Mouse (Mus musculus) neural tube, embryonic 14.5 days (tissue): ENCODE data around the gene Mob4. TPM values are rescaled to one million over a fixed set of nuclear protein-coding genes. Genes with fewer than 3 reads are reported as not detected.

Source experiments
- ATAC-seq: fragments of 200-750 bp; cut with Nextera tagmentation; 2 replicates; pipeline ENCODE4 v1.8.0; 2017; ENCODE audit warnings: low read depth, mild to moderate bottlenecking, moderate TSS enrichment, moderate library complexity
- H3K27ac ChIP-seq: fragments of 300-500 bp; sonication (generic); 2 replicates; pipeline ENCODE4 v1.5.1; 2014; ENCODE audit warnings: low read depth, mild to moderate bottlenecking, control low read depth, low read length, moderate library complexity, mixed read lengths
- H3K27me3 ChIP-seq: fragments of 300-500 bp; sonication (generic); 2 replicates; pipeline ENCODE4 v1.6.1; 2014; ENCODE audit warnings: low read length; ENCODE audit not compliant: control insufficient read depth, insufficient read depth
- H3K36me3 ChIP-seq: fragments of 300-500 bp; sonication (generic); 2 replicates; pipeline ENCODE4 v1.6.1; 2014; ENCODE audit warnings: low read length, mixed read lengths; ENCODE audit not compliant: control insufficient read depth, insufficient read depth
- H3K4me1 ChIP-seq: fragments of 300-500 bp; sonication (generic); 2 replicates; pipeline ENCODE4 v1.6.1; 2014; ENCODE audit warnings: low read length; ENCODE audit not compliant: control insufficient read depth, insufficient read depth
- H3K4me2 ChIP-seq: fragments of 300-500 bp; sonication (generic); 2 replicates; pipeline ENCODE4 v1.6.1; 2014; ENCODE audit warnings: mild to moderate bottlenecking, low read depth, low read length, control low read depth
- H3K4me3 ChIP-seq: fragments of 300-500 bp; sonication (generic); 2 replicates; pipeline ENCODE4 v1.5.1; 2014; ENCODE audit warnings: low read depth, low read length, control low read depth, mixed read lengths
- H3K9ac ChIP-seq: fragments of 300-500 bp; sonication (generic); replicated peaks from 2 replicates; pipeline ENCODE4 v1.6.1; 2014; ENCODE audit warnings: low read depth, mild to moderate bottlenecking, control low read depth, low read length, mixed read lengths
- H3K9me3 ChIP-seq: fragments of 300-500 bp; sonication (generic); 2 replicates; pipeline ENCODE4 v1.6.1; 2016; ENCODE audit warnings: low read length; ENCODE audit not compliant: control insufficient read depth
- WGBS: fragments of 180-500 bp; shearing (Covaris S2); extraction: QIAGEN DNeasy Blood & Tissue Kit; methylation state at CpG from one replicate; pipeline ENCODE4 v1.1.7; 2014; 5-methylcytosine and 5-hydroxymethylcytosine counted together
- polyA plus RNA-seq: library from polyadenylated mRNA; unstranded; fragments of >200 nt; fragmentation: Nextera tagmentation; extraction: Ambion mirVana; gene quantifications from 2 replicates; pipeline ENCODE4 v1.2.1, GENCODE M21; 2014

The Mob4 gene
- polyA plus RNA-seq, 1 experiment from 2014 or later, result 189 TPM

GRCm38 (mm10) chr1:55129716-55130115 is 1.3 kb upstream of the Mob4 start:
- H3K9me3 ChIP-seq, result no peaks in the 10 kb centered on the region

GRCm38 (mm10) chr1:55130190-55130916 is 678 bp upstream of the Mob4 start:
- peak overlapping the region; percentile 97 for H3K4me3 ChIP-seq
- H3K27ac ChIP-seq, result peak overlapping the region; percentile 98
- no peaks in the 10 kb centered on the region for H3K9me3 ChIP-seq
- H3K36me3 ChIP-seq, result no peaks in the 10 kb centered on the region
- peaks cover 20% of the 10 kb centered on the region for H3K4me1 ChIP-seq
- H3K4me2 ChIP-seq, result peak overlapping the region; percentile 55
- peak overlapping the region; percentile 98 for H3K9ac ChIP-seq
- WGBS, result 72% methylated on average over 10 of the region's 10 CpGs
- ATAC-seq, result no peak
- no peaks in the 10 kb centered on the region for H3K27me3 ChIP-seq

More at GRCm38 (mm10) chr1:55129716-55130115, 1.3 kb upstream of the Mob4 start:
- Histone ChIP-seq H3K9ac (no peak overlapping the region), H3K4me2 (no peak overlapping the region), H3K36me3 (no peaks in the 10 kb centered on the region), H3K27ac (no peak overlapping the region), H3K27me3 (no peaks in the 10 kb centered on the region), H3K4me3 (no peak overlapping the region), H3K4me1 (peaks cover 20% of the 10 kb centered on the region)
- no peak for ATAC-seq
- WGBS, result 95% methylated on average over 5 of the region's 5 CpGs

GRCm38 (mm10) chr1:55131424-55132014 is 488 bp downstream of the Mob4 start:
- WGBS, result under 1% methylated on average over 46 of the region's 47 CpGs

GRCm38 (mm10) chr1:55132308-55132707 is 1.3 kb downstream of the Mob4 start:
- no peaks in the 10 kb centered on the region for H3K27me3 ChIP-seq
- no peaks in the 10 kb centered on the region for H3K9me3 ChIP-seq
- no peak overlapping the region for H3K27ac ChIP-seq
- no peak overlapping the region; the same call in 1 of the 2 replicates for H3K9ac ChIP-seq
- ATAC-seq, result no peak
- H3K4me3 ChIP-seq, result peak overlapping the region; percentile 97
- H3K4me2 ChIP-seq, result peak overlapping the region; percentile 77
- H3K4me1 ChIP-seq, result peaks cover 20% of the 10 kb centered on the region
- H3K36me3 ChIP-seq, result no peaks in the 10 kb centered on the region
- WGBS, result 80% methylated on average over 4 of the region's 4 CpGs

More at GRCm38 (mm10) chr1:55131424-55132014, 488 bp downstream of the Mob4 start:
- Histone ChIP-seq H3K36me3 (no peaks in the 10 kb centered on the region), H3K27me3 (no peaks in the 10 kb centered on the region), H3K4me2 (peak overlapping the region; percentile 77), H3K9me3 (no peaks in the 10 kb centered on the region), H3K4me1 (peaks cover 20% of the 10 kb centered on the region), H3K9ac (peak overlapping the region; percentile 98), H3K4me3 (peak overlapping the region; percentile 97), H3K27ac (peak overlapping the region; percentile 98)
- no peak; the same call in 1 of the 2 replicates for ATAC-seq

GRCm38 (mm10) chr1:55133173-55133572 is 2.1 kb downstream of the Mob4 start:
- 82% methylated on average over 2 of the region's 2 CpGs for WGBS
- H3K4me2 ChIP-seq, result no peak overlapping the region

GRCm38 (mm10) chr1:55134301-55134700 is 3.3 kb downstream of the Mob4 start:
- Histone ChIP-seq H3K4me3 (no peak overlapping the region), H3K27me3 (no peaks in the 10 kb centered on the region), H3K4me1 (peaks cover 20% of the 10 kb centered on the region), H3K27ac (no peak overlapping the region), H3K9me3 (no peaks in the 10 kb centered on the region), H3K36me3 (no peaks in the 10 kb centered on the region), H3K9ac (no peak overlapping the region), H3K4me2 (no peak overlapping the region)
- no peak for ATAC-seq
- 100% methylated on average over 3 of the region's 3 CpGs for WGBS

More at GRCm38 (mm10) chr1:55133173-55133572, 2.1 kb downstream of the Mob4 start:
- Histone ChIP-seq H3K27me3 (no peaks in the 10 kb centered on the region), H3K27ac (no peak overlapping the region), H3K4me3 (no peak overlapping the region), H3K9me3 (no peaks in the 10 kb centered on the region), H3K4me1 (peaks cover 20% of the 10 kb centered on the region), H3K9ac (no peak overlapping the region), H3K36me3 (no peaks in the 10 kb centered on the region)
- no peak for ATAC-seq

- 100% methylated on average over 1 of the region's 1 CpGs for WGBS
- no peaks in the 10 kb centered on the region for H3K27me3 ChIP-seq
Observed at GRCm38 (mm10) chr1:55135846-55136245, 4.8 kb downstream of the Mob4 start.

GRCm38 (mm10) chr1:55144338-55144737 is 13.3 kb downstream of the Mob4 start:
- H3K27me3 ChIP-seq, result no peaks in the 10 kb centered on the region
- no peak overlapping the region for H3K4me3 ChIP-seq
- H3K27ac ChIP-seq, result no peak overlapping the region
- WGBS, result 95% methylated on average over 4 of the region's 4 CpGs
- no peak overlapping the region for H3K4me2 ChIP-seq
- H3K9me3 ChIP-seq, result no peaks in the 10 kb centered on the region
- ATAC-seq, result no peak
- no peak overlapping the region for H3K9ac ChIP-seq
- H3K36me3 ChIP-seq, result peaks cover 17% of the 10 kb centered on the region
- no peaks in the 10 kb centered on the region for H3K4me1 ChIP-seq

More at GRCm38 (mm10) chr1:55135846-55136245, 4.8 kb downstream of the Mob4 start:
- H3K4me2 ChIP-seq, result no peak overlapping the region
- no peaks in the 10 kb centered on the region for H3K9me3 ChIP-seq
- no peak overlapping the region for H3K9ac ChIP-seq
- no peak for ATAC-seq
- H3K36me3 ChIP-seq, result 0 out of 2 replicates have a peak, but pooled peaks cover 7% of the 10 kb centered on the region
- no peak overlapping the region for H3K27ac ChIP-seq
- peaks cover 15% of the 10 kb centered on the region for H3K4me1 ChIP-seq
- H3K4me3 ChIP-seq, result no peak overlapping the region

GRCm38 (mm10) chr1:55145556-55145955 is 14.5 kb downstream of the Mob4 start:
- no peak overlapping the region for H3K27ac ChIP-seq
- no peaks in the 10 kb centered on the region for H3K9me3 ChIP-seq
- no peak overlapping the region for H3K9ac ChIP-seq
- H3K36me3 ChIP-seq, result peaks cover 17% of the 10 kb centered on the region
- H3K4me1 ChIP-seq, result no peaks in the 10 kb centered on the region
- H3K4me2 ChIP-seq, result no peak overlapping the region
- WGBS, result 96% methylated on average over 7 of the region's 7 CpGs
- H3K27me3 ChIP-seq, result no peaks in the 10 kb centered on the region
- no peak overlapping the region for H3K4me3 ChIP-seq
- no peak for ATAC-seq
